Mouse (Mus musculus) hindbrain, embryonic 15.5 days (tissue): ENCODE data around the gene Cstf1. TPM values are rescaled to one million over a fixed set of nuclear protein-coding genes. Genes with fewer than 3 reads are reported as not detected.

Source experiments
- polyA plus RNA-seq: library from polyadenylated mRNA; unstranded; fragments of >200 nt; fragmentation: Nextera tagmentation; extraction: Ambion mirVana; gene quantifications from 2 replicates; pipeline ENCODE4 v1.2.1, GENCODE M21; 2015

Gene Cstf1
- polyA plus RNA-seq, 1 experiment from 2014 or later = 22.4 TPM

Other genes with a start within 250 kb of the Cstf1 start
- 0.08 and 0.21 TPM in 2 replicates for gene Mc3r, start 122.2 kb upstream of the Cstf1 start, polyA plus RNA-seq
- 17.8 and 19.2 TPM in 2 replicates for gene Fam210b, start 25.1 kb upstream of the Cstf1 start, polyA plus RNA-seq
- gene Aurka, start 146 bp upstream of the Cstf1 start, polyA plus RNA-seq = 21.4 and 24.5 TPM in 2 replicates
- gene Cass4, start 23.1 kb downstream of the Cstf1 start, polyA plus RNA-seq = 0.13 and 0.20 TPM in 2 replicates
- 88.8 and 93.1 TPM in 2 replicates for gene Rtf2, start 69.9 kb downstream of the Cstf1 start, polyA plus RNA-seq
- 1.6 and 1.8 TPM in 2 replicates for gene Gcnt7, start 87.9 kb downstream of the Cstf1 start, polyA plus RNA-seq
- gene Fam209, start 101.8 kb downstream of the Cstf1 start, polyA plus RNA-seq = 0.64 TPM in 1 of 2 replicates, not detected in the other
- gene Tfap2c, start 178.9 kb downstream of the Cstf1 start, polyA plus RNA-seq = 0.28 and 0.78 TPM in 2 replicates